Mouse (Mus musculus) limb, embryonic 11.5 days (tissue): ENCODE results near the gene Rgs6. TPM values are rescaled to one million over a fixed set of nuclear protein-coding genes. Genes with fewer than 3 reads are reported as not detected.

Experiments
- ATAC-seq: fragments of 200-750 bp; cut with Nextera tagmentation; 2 replicates; pipeline ENCODE4 v1.8.0; 2017; ENCODE audit warnings: low read depth; ENCODE audit not compliant: insufficient number of reproducible peaks, low FRiP score, low TSS enrichment
- DNase-seq: peaks from one replicate; pipeline ENCODE4 v3.0.0-alpha.2; 2015; ENCODE audit warnings: low spot score
- H3K27ac ChIP-seq: fragments of 300-500 bp; sonication (generic); replicated peaks from 2 replicates; pipeline ENCODE4 v1.5.1; 2014; ENCODE audit warnings: low read depth, mild to moderate bottlenecking, low read length
- H3K27me3 ChIP-seq: fragments of 300-500 bp; sonication (generic); 2 replicates; pipeline ENCODE4 v1.6.1; 2014; ENCODE audit warnings: mild to moderate bottlenecking, low read length, mixed read lengths; ENCODE audit not compliant: control insufficient read depth, insufficient read depth
- H3K36me3 ChIP-seq: fragments of 300-500 bp; sonication (generic); 2 replicates; pipeline ENCODE4 v1.6.1; 2014; ENCODE audit warnings: mild to moderate bottlenecking, low read length, moderate library complexity, mixed read lengths; ENCODE audit not compliant: control insufficient read depth, insufficient read depth
- H3K4me1 ChIP-seq: fragments of 300-500 bp; sonication (generic); 2 replicates; pipeline ENCODE4 v1.6.1; 2014; ENCODE audit warnings: low read length, mixed read lengths; ENCODE audit not compliant: control insufficient read depth, insufficient read depth
- H3K4me2 ChIP-seq: fragments of 300-500 bp; sonication (generic); 2 replicates; pipeline ENCODE4 v1.6.1; 2014; ENCODE audit warnings: low read depth, mild to moderate bottlenecking, moderate library complexity; ENCODE audit not compliant: severe bottlenecking
- H3K4me3 ChIP-seq: fragments of 300-500 bp; sonication (generic); 2 replicates; pipeline ENCODE4 v1.5.1; 2014; ENCODE audit warnings: low read depth, low read length
- H3K9ac ChIP-seq: fragments of 300-500 bp; sonication (generic); 2 replicates; pipeline ENCODE4 v1.6.1; 2014; ENCODE audit warnings: mild to moderate bottlenecking, low read length
- H3K9me3 ChIP-seq: fragments of 300-500 bp; sonication (generic); 2 replicates; pipeline ENCODE4 v1.6.1; 2016; ENCODE audit warnings: low read length; ENCODE audit not compliant: control insufficient read depth
- WGBS: fragments of 180-500 bp; shearing (Covaris S2); extraction: QIAGEN DNeasy Blood & Tissue Kit; methylation state at CpG from one replicate; pipeline ENCODE4 v1.1.7; 2014; 5-methylcytosine and 5-hydroxymethylcytosine counted together
- polyA plus RNA-seq: library from polyadenylated mRNA; unstranded; fragments of >200 nt; fragmentation: Nextera tagmentation; extraction: Ambion mirVana; gene quantifications from 2 replicates; pipeline ENCODE4 v1.2.1, GENCODE M21; 2014

The Rgs6 gene
- polyA plus RNA-seq, 1 experiment from 2014 or later: 0.25 TPM

GRCm38 (mm10) chr12:82780936-82781335, 192.8 kb downstream of the Rgs6 start:
- ATAC-seq (no peak), DNase-seq (no peak)
- Histone ChIP-seq H3K4me3 (no peak overlapping the region), H3K9me3 (no peaks in the 10 kb centered on the region), H3K27ac (no peak overlapping the region), H3K27me3 (no peaks in the 10 kb centered on the region), H3K4me1 (no peaks in the 10 kb centered on the region), H3K9ac (no peak overlapping the region), H3K36me3 (no peaks in the 10 kb centered on the region), H3K4me2 (no peak overlapping the region)
- 91% methylated on average over 5 of the region's 5 CpGs for WGBS

GRCm38 (mm10) chr12:82781414-82781813, 193.3 kb downstream of the Rgs6 start:
- Histone ChIP-seq H3K27ac (no peak overlapping the region), H3K9me3 (no peaks in the 10 kb centered on the region), H3K36me3 (no peaks in the 10 kb centered on the region), H3K4me3 (no peak overlapping the region), H3K4me2 (no peak overlapping the region), H3K4me1 (no peaks in the 10 kb centered on the region), H3K27me3 (no peaks in the 10 kb centered on the region), H3K9ac (no peak overlapping the region)
- ATAC-seq: no peak
- DNase-seq: no peak
- WGBS: 82% methylated on average over 5 of the region's 5 CpGs

- H3K4me3 ChIP-seq: no peak overlapping the region
- no peak overlapping the region for H3K4me2 ChIP-seq
- no peaks in the 10 kb centered on the region for H3K9me3 ChIP-seq
- 95% methylated on average over 3 of the region's 3 CpGs for WGBS
- no peak for ATAC-seq
- DNase-seq: no peak
- no peak overlapping the region for H3K27ac ChIP-seq
- no peaks in the 10 kb centered on the region for H3K36me3 ChIP-seq
- H3K27me3 ChIP-seq: no peaks in the 10 kb centered on the region
- H3K4me1 ChIP-seq: no peaks in the 10 kb centered on the region
- H3K9ac ChIP-seq: no peak overlapping the region
Measured at GRCm38 (mm10) chr12:82792122-82792521, 204.0 kb downstream of the Rgs6 start.

GRCm38 (mm10) chr12:82799892-82800291, 211.8 kb downstream of the Rgs6 start:
- no peaks in the 10 kb centered on the region for H3K4me1 ChIP-seq
- H3K9me3 ChIP-seq: no peaks in the 10 kb centered on the region
- no peak overlapping the region for H3K4me3 ChIP-seq
- H3K27ac ChIP-seq: no peak overlapping the region
- no peaks in the 10 kb centered on the region for H3K36me3 ChIP-seq
- H3K9ac ChIP-seq: no peak overlapping the region
- DNase-seq: no peak
- no peak for ATAC-seq
- WGBS: 83% methylated on average over 6 of the region's 6 CpGs
- no peak overlapping the region for H3K4me2 ChIP-seq
- H3K27me3 ChIP-seq: no peaks in the 10 kb centered on the region

DNA sequence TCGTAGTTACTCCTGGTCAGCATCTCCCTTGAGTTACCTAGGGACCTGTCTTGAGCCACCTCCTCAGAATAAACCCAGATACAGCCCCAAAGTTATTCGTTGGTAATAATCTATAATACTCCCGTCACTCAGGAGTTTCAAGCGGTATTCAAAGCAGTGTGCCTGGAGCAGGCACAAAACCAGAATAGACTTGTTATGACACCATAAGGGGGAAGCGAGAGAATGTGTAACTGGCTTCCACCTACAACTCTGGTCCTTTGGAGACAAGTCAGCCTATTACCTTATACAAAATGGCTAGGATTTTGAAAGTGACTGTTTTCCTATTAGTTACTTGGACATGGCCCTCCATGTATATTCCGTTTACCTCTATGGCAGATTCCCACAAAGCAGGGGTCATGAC, 213.6 kb downstream of the Rgs6 start:
- DNase-seq (no peak), ATAC-seq (no peak)
- WGBS: 87% methylated on average over 6 of the region's 6 CpGs
- no peaks in the 10 kb centered on the region for H3K36me3 ChIP-seq
- H3K4me1 ChIP-seq: no peaks in the 10 kb centered on the region
- H3K4me3 ChIP-seq: no peak overlapping the region
- no peaks in the 10 kb centered on the region for H3K27me3 ChIP-seq
- no peak overlapping the region for H3K27ac ChIP-seq
- no peak overlapping the region for H3K9ac ChIP-seq
- no peaks in the 10 kb centered on the region for H3K9me3 ChIP-seq
- no peak overlapping the region for H3K4me2 ChIP-seq

- no peaks in the 10 kb centered on the region for H3K9me3 ChIP-seq
- no peak overlapping the region for H3K4me3 ChIP-seq
- 84% methylated on average over 5 of the region's 5 CpGs for WGBS
- no peaks in the 10 kb centered on the region for H3K36me3 ChIP-seq
- H3K27ac ChIP-seq: no peak overlapping the region
- H3K9ac ChIP-seq: no peak overlapping the region
- H3K4me2 ChIP-seq: no peak overlapping the region
- H3K4me1 ChIP-seq: no peaks in the 10 kb centered on the region
- no peak for ATAC-seq
- DNase-seq: no peak
- no peaks in the 10 kb centered on the region for H3K27me3 ChIP-seq
Measured at GRCm38 (mm10) chr12:82802711-82803110, 214.6 kb downstream of the Rgs6 start.

- Histone ChIP-seq H3K4me3 (no peak overlapping the region), H3K9me3 (no peaks in the 10 kb centered on the region), H3K4me1 (no peaks in the 10 kb centered on the region), H3K27me3 (no peaks in the 10 kb centered on the region), H3K36me3 (no peaks in the 10 kb centered on the region), H3K27ac (no peak overlapping the region), H3K4me2 (no peak overlapping the region), H3K9ac (no peak overlapping the region)
- ATAC-seq: no peak
- 94% methylated on average over 4 of the region's 4 CpGs for WGBS
- DNase-seq: no peak
Measured at GRCm38 (mm10) chr12:82805167-82805566, 217.1 kb downstream of the Rgs6 start.

DNA sequence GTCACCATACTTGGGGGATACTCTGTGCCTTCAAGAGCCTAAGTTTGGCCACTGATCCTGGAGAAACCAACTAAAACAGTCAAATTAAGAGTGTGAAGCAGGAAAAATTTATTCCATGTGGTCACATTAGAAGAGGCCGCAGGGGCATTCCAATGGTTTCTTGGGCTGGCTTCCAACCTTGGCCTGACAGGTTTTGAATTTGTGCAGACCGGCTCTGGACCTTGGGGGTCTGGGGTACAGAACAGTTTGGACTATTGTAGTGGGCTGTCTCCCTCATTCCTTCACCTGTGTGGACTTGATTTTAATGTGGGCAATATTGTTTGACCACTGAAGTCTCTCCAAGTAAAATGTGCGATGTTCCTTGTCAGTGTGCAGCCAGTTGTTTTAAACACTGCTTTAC, 222.5 kb downstream of the Rgs6 start:
- Histone ChIP-seq H3K36me3 (no peaks in the 10 kb centered on the region), H3K4me2 (no peak overlapping the region), H3K4me1 (no peaks in the 10 kb centered on the region), H3K9me3 (no peaks in the 10 kb centered on the region), H3K27me3 (no peaks in the 10 kb centered on the region), H3K9ac (no peak overlapping the region), H3K4me3 (no peak overlapping the region), H3K27ac (no peak overlapping the region)
- WGBS: 93% methylated on average over 3 of the region's 3 CpGs
- ATAC-seq: no peak
- no peak for DNase-seq

DNA sequence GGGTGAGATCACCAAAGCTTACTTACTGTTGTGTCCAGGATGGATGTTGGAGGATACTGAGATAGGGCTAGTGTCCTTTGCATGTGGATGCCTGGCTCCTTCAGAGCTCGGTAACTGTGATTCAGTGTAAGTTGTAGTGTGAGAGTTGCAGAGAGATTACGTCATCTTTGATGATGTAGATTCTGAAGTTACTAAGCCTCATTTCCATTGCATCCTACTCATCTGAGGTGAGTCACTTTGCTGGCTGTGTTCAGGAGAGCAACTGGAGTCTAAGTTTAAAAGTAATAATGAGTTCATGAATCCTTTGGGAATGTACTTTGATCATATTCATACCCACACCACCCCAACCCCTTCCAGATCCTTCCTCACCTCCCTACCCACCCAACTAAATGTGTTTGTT, 227.9 kb downstream of the Rgs6 start:
- WGBS: 89% methylated on average over 2 of the region's 2 CpGs
- Histone ChIP-seq H3K36me3 (no peaks in the 10 kb centered on the region), H3K9me3 (no peaks in the 10 kb centered on the region), H3K4me1 (no peaks in the 10 kb centered on the region), H3K9ac (no peak overlapping the region), H3K27ac (no peak overlapping the region), H3K4me3 (no peak overlapping the region), H3K27me3 (no peaks in the 10 kb centered on the region), H3K4me2 (no peak overlapping the region)
- DNase-seq: no peak
- ATAC-seq: no peak
